Mouse (Mus musculus): Measurements from ENCODE around the gene Xbp1.
A peak's percentile ranks its signal among the peaks of the same experiment; 100 is the strongest.
"Not testable (repeated sequence)": the region's sequence is repeated elsewhere in the genome, so short reads cannot be mapped to it uniquely, and the experiment has no call there.

The Xbp1 gene

DNA sequence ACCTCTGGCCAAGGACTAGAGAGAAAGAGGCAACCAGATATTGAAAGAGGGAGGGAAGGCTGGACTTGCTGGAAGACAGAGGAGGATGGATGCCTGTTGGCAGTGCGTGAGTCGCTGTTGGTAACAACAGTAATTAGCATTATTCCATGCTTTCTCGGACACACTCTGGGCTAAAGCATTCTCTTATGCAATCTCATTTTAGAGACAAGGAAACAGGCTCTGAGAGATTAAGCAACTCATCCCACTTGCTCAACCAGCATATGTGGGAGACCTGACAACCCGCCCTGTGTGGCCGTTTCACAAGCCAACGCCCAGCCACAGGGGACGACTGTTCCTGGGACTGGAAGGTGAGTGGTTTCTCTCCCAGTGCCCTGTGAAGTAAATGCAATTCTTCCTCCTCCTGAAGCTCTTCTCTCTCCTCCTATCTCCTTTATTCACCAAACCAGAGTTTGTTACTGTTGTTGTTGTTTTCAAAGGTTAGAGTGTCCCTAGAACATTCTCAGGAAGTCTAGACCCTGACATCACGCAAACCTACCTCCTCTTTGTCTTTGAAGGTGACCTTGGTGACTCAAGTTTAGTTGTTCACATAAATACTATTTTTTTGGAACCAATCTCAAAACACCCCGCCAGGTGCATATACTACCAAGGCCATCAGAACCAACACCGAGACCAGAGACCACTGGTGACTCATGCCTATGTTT, 18.0 kb upstream of the Xbp1 start:
- DNase-seq (ENCODE audit: low spot score in 2 of 2) = no peak

DNA sequence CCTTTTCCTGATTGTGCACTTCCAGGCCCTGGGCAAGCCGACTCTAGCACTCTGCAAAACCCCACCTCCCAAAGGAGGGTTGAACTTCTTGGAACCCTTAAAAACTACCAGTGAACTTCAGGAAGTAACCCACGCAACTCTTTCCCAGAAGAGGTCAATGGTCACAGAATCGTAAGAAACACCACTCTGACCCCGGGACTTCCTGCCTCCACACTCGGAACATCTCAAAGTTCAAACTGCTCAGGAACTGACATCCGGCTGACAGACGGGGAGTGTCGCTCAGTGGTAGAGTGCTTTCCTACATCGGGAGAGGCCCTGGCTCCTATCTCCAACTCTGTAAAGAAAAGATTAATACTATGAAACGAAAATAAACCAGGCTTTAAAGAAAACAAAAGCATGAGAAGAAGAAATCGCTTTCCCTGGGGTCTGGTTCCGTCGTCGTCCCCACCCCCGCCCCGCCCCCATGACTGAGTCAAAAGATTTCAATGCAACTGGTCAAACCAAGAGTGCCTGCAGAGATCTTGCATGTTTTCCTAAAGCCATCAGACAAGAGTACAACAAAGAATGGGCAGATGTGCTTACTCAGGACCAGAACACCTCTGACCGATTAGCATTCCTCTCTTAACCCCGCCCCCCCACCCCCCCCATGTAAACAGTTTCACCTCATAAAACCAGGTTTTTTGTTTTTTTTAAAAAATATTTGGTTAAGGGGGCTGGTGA, 14.4 kb upstream of the Xbp1 start:
- no peak for DNase-seq (ENCODE audit: low spot score in 2 of 2)

DNA sequence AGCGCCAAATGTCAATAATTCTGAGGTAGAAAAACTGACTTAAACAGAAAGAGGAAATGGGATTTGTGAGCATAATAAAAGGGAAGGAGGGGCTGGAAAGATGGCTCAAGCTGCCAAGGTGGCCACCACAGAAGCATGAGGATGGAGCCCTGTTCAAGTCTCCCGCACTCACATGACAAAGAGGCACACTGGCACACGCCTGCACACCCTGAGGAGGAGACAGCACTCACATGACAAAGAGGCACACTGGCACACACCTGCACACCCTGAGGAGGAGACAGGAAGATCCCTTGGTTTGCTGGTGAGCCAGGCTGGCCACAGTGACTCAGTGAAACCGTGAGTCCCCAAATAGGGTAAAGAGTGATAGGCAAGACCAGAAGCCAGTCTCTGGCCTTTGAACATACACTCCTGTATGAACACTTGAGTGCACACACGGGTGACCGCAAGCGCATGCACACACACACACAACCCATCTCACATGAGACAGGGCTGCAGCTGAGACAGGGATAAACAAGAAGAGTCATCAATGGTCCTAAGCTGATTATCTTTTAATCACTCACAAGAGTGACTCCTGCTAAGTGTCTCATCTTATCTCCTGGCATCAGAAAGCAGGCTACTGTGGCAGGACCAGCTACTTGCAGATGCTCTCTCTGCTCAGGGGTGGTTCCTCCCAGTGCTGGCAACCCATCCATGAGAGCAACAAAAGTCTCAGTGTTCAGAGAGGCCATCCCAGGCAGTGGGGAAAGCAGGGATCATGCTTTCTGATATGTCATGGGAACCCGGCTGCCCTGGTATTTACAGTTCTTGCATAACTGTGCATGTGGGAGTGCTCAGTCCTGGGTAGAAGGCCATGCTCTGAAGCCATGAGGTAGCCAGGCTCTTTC, 11.0 kb upstream of the Xbp1 start:
- DNase-seq (ENCODE audit: low spot score in 2 of 2) = no peak

DNA sequence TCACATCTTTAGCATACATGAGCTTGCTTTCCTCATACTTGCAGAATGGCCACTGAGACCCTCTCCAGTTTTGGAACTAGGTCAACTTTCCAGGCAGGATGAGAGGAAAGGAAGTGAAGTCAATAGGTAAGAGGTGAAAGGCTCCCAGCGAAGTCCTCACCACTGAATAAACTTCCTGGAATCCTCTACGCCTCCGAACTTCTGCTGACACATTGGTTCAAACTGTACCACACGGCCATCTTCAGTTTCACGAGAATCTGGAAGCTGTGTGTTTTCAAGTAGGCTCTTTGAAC, 10.4 kb upstream of the Xbp1 start:
- no peak for DNase-seq (ENCODE audit: low spot score in 2 of 2)

DNA sequence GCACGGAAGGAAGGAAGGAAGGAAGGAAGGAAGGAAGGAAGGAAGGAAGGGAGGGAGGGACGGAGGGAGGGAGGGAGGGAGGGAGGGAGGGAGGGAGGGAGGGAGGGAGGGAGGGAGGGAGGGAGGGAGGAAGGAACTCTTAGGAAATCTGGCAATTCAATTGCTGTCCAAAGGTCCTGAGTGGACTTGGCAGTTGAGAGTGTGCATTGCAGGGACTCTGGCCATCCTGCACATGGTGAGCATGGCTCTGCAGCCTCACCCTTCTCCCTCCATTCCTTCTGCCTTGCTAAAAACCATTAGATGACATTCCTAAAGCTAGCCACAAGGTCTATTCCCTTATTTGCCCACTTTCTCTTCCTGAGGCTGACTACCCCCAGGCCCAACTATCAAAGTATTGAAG, 9.8 kb upstream of the Xbp1 start:
- not testable (repeated sequence) for DNase-seq (ENCODE audit: low spot score in 2 of 2)

DNA sequence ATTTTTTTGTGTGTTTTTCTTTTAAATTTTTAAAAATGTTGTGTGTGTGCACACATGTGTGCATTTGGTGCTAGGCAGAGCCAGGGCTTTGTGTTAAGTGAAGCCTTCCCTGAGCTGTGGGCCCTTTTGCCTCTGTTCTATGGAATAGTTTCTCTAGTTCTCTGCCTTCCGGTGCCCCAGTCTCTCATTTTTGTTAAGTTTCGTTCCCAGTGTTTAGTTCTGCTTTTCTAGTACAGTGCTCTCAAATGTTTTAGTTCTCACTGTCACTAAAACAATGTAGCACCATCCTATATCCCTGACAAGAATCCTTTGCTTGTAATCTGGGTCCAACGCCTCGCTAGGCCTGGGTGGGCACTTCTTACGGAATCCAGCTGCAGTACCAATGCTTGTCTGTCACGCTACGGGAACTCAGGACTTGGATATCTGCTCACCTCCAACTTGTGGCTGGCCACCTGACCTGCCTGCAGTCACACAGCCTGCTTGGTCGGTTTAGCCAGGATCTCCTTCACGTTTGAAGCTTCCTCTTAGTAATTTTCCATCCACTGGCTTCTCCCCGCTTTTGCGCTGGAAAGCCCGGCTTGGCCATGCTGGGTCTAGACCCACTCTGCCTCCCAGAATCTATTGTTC, 8.2 kb upstream of the Xbp1 start:
- DNase-seq (ENCODE audit: low spot score in 2 of 2) = no peak

DNA sequence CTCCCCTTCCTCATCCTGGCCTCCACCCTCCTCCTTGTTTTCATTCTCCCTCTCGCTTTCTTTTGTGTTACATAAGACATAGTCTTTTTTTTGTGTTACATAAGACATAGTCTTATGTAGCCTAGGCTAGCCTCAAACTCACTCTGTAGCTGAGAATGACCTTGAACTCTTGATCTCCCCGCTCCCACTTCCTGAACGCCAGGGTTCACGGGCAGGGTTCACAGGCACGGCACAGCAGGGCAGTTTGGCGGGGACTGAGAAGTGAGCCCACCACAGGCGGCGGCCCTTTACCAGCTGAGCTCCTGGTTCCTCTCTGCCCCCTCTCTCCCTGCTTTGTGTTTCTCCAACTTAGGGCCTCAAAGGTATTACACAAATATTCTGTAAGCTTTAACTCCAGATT, 7.5 kb upstream of the Xbp1 start:
- no peak for DNase-seq (ENCODE audit: low spot score in 2 of 2)

DNA sequence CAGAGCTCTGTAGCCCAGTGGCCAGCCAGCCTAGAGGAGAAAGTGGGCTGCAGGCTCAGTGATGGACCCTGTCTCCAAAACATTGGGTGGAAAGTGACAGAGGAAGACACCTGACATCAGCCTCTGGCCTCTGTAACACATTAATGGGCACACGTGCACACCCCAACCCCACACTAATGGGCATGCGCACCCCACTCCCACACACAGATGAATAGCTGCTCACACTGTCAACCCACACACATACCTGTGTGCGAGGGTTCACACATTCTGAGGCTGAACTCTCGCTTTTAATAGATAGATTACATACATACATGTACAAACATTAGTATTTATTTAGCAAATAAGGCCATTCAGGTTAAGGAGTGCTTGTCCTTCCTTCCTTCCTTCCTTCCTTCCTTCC, 6.4 kb upstream of the Xbp1 start:
- DNase-seq (ENCODE audit: low spot score in 2 of 2) = no peak

DNA sequence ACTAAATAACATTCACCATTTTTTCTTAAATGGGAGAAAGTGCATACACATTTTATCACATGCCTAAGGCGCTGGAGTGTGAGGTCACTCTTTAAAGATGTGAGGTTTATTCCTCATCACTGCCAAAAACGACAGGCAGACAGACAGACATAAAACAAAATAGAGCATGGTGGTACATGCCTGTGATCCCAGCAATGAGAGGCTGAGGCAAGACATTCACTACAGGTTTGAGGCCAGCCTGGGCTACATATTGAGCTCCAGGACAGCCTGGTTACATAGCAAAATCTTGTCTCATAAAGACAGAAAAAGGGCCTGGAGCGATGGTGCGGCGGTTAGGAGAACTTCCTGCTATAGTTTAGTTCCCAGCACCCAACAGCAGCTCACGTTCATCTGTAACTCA, 5.3 kb upstream of the Xbp1 start:
- no peak for DNase-seq (ENCODE audit: low spot score in 2 of 2)

DNA sequence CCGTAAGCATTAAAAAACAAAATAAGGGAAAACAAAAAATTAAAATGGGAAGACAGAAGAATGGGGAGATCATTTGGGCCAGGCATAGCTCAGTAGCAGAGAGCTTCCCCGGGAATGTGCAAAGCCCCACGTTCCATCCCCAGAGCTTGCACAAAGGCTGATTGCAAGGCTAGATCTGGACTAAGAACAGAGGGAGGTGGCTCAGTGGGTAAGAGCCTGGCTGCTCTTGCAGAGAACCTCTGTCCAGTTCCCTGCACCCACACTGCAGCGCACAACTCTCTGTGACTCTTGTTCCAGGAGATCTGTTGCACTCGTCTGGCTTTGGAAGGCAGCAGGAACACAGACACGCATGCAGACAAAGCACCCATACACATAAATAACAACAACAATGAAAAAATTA, 4.8 kb upstream of the Xbp1 start:
- DNase-seq (ENCODE audit: low spot score in 2 of 2) = no peak

DNA sequence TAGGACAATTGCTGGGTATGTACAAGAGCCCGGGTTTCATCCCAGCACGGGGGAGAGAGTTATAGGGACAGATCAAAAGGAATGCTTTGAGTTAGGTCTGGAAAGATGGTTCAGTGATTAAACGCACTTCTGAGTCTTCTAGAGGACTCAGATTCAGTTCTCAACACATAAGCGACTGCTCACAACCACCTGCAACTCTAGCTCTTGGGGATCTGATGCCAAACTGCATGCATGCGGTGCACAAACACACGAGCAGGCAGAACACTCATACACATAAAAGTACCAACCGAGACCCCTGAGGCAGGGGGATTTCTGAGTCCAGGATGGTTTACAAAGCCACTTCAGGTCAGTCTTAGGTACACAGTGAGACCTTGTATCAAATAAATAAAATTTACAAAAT, 4.3 kb upstream of the Xbp1 start:
- no peak for DNase-seq (ENCODE audit: low spot score in 2 of 2)

DNA sequence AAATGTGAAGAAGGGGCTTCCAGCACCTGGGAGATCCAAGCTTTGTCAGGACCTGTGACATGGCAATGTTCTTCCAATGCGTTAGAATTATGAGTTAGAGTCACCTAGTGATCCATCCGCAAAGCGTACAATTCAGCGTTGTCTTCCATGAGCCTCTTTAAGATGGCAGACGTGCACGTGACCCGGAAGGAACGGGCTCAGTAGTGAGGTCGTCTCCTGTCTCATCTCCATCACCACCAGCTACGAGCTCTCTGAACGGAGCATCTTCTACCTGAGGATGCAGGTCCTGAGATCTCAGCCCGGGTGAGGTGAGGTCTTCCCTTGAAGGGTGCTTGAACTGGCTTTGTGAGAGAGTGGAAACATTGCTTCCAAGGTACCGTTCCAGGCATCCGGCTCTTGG, 3.8 kb upstream of the Xbp1 start:
- DNase-seq (ENCODE audit: low spot score in 2 of 2) = no peak

DNA sequence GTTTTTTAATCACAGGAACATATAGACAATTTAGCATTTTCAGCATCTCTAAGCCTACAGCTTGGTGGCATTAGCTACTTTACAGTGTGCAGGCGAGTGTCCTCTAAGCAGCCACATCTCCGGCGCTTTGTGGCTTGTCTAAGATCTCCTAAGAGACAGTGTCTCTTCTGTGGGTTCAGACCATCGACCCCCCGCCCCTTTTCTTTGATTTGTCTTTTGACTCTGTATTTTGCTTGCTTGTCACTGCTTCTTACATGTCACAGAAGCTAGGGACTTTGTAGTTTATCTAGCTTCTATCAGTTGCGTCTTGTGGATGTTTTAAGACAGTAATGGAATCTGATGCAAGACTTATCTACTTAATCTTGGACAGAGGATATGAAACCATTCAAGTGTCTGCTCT, 3.1 kb upstream of the Xbp1 start:
- no peak for DNase-seq (ENCODE audit: low spot score in 2 of 2)

DNA sequence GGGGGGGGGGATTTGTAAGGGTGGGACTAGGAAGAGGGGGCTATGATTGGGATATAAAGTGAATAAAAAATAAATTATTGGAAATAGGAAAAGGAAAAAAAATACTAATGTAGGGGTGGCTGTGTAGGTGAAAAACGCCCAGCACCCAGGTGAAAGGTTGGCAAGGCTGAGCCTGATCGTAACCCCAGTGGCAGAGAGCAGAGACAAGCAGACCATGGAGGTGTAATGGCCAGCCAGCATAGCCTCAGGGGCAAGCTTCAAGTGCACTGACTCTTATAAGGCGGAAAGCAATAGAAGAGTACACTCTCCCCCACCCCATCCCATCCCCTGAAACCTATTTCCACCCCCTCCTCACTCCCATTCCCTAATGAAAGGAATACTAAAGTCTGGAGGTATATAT, 778 bp upstream of the Xbp1 start:
- no peak for DNase-seq (ENCODE audit: low spot score in 2 of 2)

DNA sequence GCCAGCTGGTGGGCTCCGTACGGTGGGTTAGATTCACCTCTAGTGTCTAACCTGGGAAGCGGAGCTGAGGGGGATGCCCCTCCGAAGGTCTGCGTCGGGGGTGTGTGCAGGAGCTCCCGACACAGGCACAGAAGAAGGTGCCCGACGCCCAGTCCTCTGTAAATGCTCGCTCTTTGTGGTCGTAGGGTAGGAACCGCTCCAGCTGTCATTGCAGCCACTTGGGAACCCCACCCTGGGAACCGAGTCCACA, 732 bp downstream of the Xbp1 start:
- DNase-seq (ENCODE audit: low spot score in 2 of 2) = no peak

DNA sequence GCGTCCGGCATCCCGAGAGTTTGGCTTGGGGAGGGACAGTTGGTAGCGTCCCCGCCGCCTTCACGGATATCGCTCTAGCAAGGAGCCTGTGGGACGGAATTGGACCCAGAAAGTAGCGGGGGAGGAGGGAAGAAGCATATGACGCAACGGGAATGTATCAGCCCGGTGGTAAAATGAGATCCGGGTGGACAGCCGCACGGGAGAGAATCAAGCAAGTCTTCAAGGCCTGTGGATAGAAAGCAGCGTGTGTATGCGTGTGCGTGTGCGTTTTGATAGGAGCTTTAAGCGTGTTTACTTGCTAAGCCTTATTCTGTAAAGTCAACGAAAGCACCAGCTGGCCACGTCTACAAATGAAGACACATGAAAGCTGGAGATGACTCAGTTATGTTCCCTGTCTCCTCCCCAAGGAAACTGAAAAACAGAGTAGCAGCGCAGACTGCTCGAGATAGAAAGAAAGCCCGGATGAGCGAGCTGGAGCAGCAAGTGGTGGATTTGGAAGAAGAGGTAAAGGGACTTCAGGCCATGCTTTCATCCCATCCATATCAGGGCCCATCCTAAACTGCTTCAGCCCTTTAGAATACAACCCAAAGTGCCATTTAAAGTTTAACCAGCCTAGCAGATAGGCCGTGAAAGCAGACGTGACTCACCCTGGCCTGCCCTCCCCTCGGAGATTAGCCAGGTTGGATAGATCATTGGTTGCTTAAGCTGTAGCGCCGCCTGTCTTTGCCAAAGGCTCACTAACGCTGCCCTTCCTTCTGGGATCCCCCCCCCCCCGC, 1.2 kb downstream of the Xbp1 start:
- peak in 1 of 2 experiments; percentile 50 for DNase-seq (ENCODE audit: low spot score in 2 of 2)

DNA sequence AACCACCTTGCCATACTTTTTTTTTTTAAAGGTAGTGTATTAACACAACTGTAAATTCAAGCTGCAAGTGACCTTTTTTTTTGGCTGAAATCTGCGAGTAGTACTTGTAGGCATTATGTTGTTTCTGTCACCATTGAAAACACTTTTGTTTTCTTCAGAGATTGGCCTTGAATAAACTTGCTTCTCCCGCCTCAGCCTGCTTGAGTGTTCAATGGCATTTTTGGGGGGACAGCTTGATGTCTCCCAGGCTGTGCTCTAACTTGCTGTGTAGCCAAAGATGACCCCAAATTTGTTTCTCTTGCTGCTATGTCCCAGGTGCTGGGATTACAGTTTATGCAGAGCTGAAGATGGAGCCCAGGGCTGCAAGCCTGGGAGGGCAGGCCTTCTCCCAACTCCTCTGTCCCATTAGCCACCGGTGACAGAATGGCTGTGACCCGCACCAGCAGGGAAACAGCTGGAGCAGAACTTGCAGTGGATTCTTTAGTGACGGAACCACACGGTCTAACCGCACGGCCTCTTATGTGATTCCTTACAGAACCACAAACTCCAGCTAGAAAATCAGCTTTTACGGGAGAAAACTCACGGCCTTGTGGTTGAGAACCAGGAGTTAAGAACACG, 2.4 kb downstream of the Xbp1 start:
- no peak for DNase-seq (ENCODE audit: low spot score in 2 of 2)

DNA sequence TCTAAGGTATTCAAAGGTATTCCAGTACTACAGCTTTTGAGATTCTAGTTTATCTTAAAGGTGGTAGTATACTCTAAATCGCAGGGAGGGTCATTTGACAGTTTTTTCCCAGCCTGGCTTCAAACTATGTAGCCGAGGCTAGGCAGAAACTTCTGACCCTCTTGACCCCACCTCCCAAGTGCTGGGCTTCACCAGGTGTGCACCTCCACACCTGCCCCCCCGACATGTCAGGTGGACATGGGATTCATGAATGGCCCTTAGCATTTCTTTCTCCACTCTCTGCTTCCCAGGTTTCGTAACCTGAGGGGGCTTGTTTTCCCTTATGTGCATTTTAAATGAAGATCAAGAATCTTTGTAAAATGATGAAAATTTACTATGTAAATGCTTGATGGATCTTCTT, 5.0 kb downstream of the Xbp1 start:
- no peak for DNase-seq (ENCODE audit: low spot score in 2 of 2)

DNA sequence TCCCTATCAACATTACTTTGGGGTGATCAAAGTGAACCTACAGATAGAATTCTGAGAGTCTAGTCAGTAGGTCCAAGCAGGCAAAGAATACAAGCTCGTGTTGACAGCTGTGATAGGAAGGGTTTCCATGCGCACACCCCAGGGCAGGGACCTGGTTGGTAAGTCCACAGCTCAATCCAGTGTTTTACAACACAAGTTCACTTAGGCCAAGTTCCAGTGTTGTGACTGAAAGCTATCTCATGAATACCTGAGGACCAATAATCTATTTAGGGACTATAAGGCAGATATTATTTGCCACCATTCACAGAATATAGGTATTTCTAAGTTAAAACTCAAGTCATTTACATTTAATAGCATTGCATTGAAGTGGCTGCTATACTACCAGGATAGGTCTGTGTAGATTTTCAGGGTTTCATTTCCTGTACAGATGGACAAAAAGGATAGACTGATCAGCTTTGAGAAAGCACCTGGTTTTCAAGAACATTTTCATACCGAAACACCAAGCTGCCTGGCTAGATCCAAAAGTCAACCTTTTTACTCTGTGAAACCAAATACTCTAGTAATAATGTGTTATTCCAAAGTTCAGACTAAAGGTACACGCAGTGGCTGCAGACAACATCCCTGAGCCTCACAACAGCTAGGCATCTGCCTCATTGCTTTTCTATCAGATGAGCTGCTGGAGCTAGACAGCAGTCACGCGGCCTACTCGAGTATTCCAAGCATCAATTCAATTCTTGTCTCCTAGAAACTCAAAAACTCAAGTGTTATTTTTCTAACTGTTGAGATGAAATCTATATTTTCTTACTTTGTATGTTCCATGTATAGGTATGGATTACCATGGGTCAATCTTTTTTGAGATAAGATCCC, 6.3 kb downstream of the Xbp1 start:
- DNase-seq (ENCODE audit: low spot score in 2 of 2) = no peak

DNA sequence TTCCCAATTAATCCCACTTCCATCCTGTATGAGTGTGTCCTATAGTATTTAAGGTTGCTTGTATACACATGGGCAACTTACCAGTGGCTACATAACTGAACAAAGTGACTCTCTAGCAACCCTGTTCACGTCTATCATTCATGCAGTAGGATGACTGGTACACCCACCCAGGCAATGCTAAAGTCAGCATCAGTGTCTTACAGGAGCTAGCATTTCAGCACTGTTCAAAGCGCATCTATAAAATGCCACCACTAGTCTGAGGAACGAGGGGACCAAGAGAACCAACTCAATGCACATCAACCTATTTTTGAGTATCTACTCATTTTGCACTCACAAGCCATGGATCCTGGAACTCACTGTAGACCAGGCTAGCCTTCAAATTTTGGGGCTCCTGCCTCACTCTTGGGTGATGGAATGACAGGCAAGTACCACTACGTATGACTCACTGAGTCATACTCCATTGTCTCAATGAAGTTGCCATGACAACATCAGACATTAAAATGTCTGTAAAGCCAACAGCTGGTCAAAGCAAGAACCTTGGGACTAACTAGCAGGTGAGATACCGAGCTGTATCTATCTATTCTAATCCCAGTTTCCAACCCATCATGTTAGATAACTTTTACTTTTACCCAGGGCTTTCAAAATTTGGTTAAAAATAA, 7.5 kb downstream of the Xbp1 start:
- no peak for DNase-seq (ENCODE audit: low spot score in 2 of 2)

Measured in cerebellum, postnatal 4 days (tissue).